Mouse (Mus musculus) hindbrain, embryonic 14.5 days (tissue): ENCODE data around the gene Elk4. TPM values are rescaled to one million over a fixed set of nuclear protein-coding genes. Genes with fewer than 3 reads are reported as not detected.

Source experiments
- ATAC-seq: fragments of 200-750 bp; cut with Nextera tagmentation; 2 replicates; pipeline ENCODE4 v1.8.0; 2017; ENCODE audit warnings: moderate number of reproducible peaks, mild to moderate bottlenecking, moderate TSS enrichment, moderate library complexity; ENCODE audit not compliant: low FRiP score
- DNase-seq: peaks from one replicate; pipeline ENCODE4 v3.0.0-alpha.2; 2015; ENCODE audit warnings: low spot score
- H3K27ac ChIP-seq: fragments of 300-500 bp; sonication (generic); 2 replicates; pipeline ENCODE4 v1.5.1; 2014; ENCODE audit warnings: mild to moderate bottlenecking, moderate library complexity
- H3K27me3 ChIP-seq: fragments of 300-500 bp; sonication (generic); 2 replicates; pipeline ENCODE4 v1.6.1; 2014; ENCODE audit warnings: mild to moderate bottlenecking, low read length, mixed read lengths; ENCODE audit not compliant: control insufficient read depth, insufficient read depth
- H3K36me3 ChIP-seq: fragments of 300-500 bp; sonication (generic); replicated peaks from 2 replicates; pipeline ENCODE4 v1.6.1; 2014; ENCODE audit not compliant: control insufficient read depth, insufficient read depth
- H3K4me1 ChIP-seq: fragments of 300-500 bp; sonication (generic); replicated peaks from 2 replicates; pipeline ENCODE4 v1.6.1; 2014; ENCODE audit warnings: antibody characterized with exemption, low read length, mixed read lengths; ENCODE audit not compliant: control insufficient read depth, insufficient read depth
- H3K4me2 ChIP-seq: fragments of 300-500 bp; sonication (generic); replicated peaks from 2 replicates; pipeline ENCODE4 v1.6.1; 2014; ENCODE audit warnings: mild to moderate bottlenecking, moderate library complexity
- H3K4me3 ChIP-seq: fragments of 300-500 bp; sonication (generic); replicated peaks from 2 replicates; pipeline ENCODE4 v1.5.1; 2014; ENCODE audit warnings: mild to moderate bottlenecking, low read length
- H3K9ac ChIP-seq: fragments of 300-500 bp; sonication (generic); 2 replicates; pipeline ENCODE4 v1.6.1; 2014
- H3K9me3 ChIP-seq: fragments of 300-500 bp; sonication (generic); 2 replicates; pipeline ENCODE4 v1.6.1; 2016; ENCODE audit warnings: low read length; ENCODE audit not compliant: control insufficient read depth
- WGBS: fragments of 180-500 bp; shearing (Covaris S2); extraction: QIAGEN DNeasy Blood & Tissue Kit; methylation state at CpG from one replicate; pipeline ENCODE4 v1.1.7; 2014; 5-methylcytosine and 5-hydroxymethylcytosine counted together
- polyA plus RNA-seq: library from polyadenylated mRNA; unstranded; fragments of >200 nt; fragmentation: Nextera tagmentation; extraction: Ambion mirVana; gene quantifications from 2 replicates; pipeline ENCODE4 v1.2.1, GENCODE M21; 2014

The Elk4 gene
- polyA plus RNA-seq, 1 experiment from 2014 or later, result 14.1 TPM

- ATAC-seq (peak; percentile 88), DNase-seq (peak; percentile 80)
- peak overlapping the region; percentile 94 for H3K4me3 ChIP-seq
- 2% methylated on average over 65 of the region's 72 CpGs for WGBS
- peak overlapping the region; percentile 97 for H3K9ac ChIP-seq
- no peaks in the 10 kb centered on the region for H3K27me3 ChIP-seq
- H3K4me1 ChIP-seq, result peaks cover 22% of the 10 kb centered on the region
- peak overlapping the region; percentile 84 for H3K4me2 ChIP-seq
- no peaks in the 10 kb centered on the region for H3K36me3 ChIP-seq
- H3K27ac ChIP-seq, result peak overlapping the region; percentile 97
- no peaks in the 10 kb centered on the region for H3K9me3 ChIP-seq
These were observed 721 bp downstream of the Elk4 start for GRCm38 (mm10) chr1:132007828-132008827.

- 59% methylated on average over 8 of the region's 8 CpGs for WGBS
- no peak for ATAC-seq
- Histone ChIP-seq H3K9me3 (no peaks in the 10 kb centered on the region), H3K4me2 (peak overlapping the region; percentile 84), H3K27ac (no peak overlapping the region), H3K9ac (peak overlapping the region; percentile 97), H3K27me3 (no peaks in the 10 kb centered on the region), H3K4me1 (peaks cover 22% of the 10 kb centered on the region), H3K4me3 (peak overlapping the region; percentile 94), H3K36me3 (no peaks in the 10 kb centered on the region)
- no peak for DNase-seq
These were observed 1.7 kb downstream of the Elk4 start for GRCm38 (mm10) chr1:132008881-132009644.

DNA sequence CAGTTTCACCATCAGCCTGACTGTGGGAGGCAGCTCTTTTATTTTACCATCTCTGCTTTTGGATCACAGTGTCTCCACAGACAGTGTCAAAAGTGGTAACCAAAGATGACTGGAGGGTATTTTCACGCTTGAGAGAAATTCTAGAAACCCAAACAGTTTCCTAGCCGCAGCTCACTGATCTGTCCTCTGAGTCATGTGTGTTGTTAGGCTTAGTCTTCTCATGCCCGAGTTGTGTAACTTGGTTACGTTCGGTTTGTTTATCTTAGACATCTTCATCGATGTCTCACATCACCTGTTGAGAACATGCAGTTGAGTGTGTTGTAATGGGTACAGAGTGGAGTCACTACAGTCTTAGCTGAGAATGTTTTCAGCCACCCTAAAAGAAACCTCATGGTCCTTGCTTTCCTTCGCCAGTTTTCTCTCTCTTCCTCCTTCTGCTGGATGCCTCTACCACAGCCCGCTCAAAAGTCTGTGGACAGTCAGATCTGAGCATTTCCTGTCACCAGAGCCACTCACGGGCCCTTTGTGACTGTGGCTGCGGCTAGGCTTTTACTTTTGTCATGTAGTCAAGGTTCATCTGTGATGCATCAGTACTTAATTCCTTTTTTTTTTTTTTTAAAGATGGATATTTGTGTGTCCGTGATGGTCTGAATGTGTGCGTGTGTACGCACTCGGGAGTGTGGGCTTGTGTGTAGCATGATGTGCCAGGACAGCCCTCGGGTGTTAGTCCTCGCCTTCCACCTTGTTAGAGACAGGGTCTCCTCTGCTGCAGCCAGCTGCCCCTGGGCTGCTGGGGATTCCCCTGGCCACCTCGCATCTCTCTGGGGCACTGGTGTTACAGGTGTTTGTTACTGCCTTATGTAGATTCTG is 3.5 kb downstream of the Elk4 start:
- no peak overlapping the region for H3K9ac ChIP-seq
- no peak for DNase-seq
- WGBS, result 87% methylated on average over 17 of the region's 17 CpGs
- no peak overlapping the region for H3K4me3 ChIP-seq
- H3K27ac ChIP-seq, result no peak overlapping the region
- peaks cover 9% of the 10 kb centered on the region; the same call in 1 of the 2 replicates for H3K36me3 ChIP-seq
- no peaks in the 10 kb centered on the region for H3K9me3 ChIP-seq
- H3K4me1 ChIP-seq, result peaks cover 22% of the 10 kb centered on the region
- H3K27me3 ChIP-seq, result no peaks in the 10 kb centered on the region
- no peak overlapping the region for H3K4me2 ChIP-seq
- ATAC-seq, result no peak

- Histone ChIP-seq H3K27me3 (no peaks in the 10 kb centered on the region), H3K36me3 (peaks cover 12% of the 10 kb centered on the region), H3K4me2 (no peak overlapping the region), H3K9ac (no peak overlapping the region), H3K4me3 (no peak overlapping the region), H3K4me1 (peaks cover 18% of the 10 kb centered on the region), H3K9me3 (no peaks in the 10 kb centered on the region), H3K27ac (no peak overlapping the region)
- no peak for DNase-seq
- 82% methylated on average over 2 of the region's 2 CpGs for WGBS
- ATAC-seq, result no peak
These were observed 4.4 kb downstream of the Elk4 start for GRCm38 (mm10) chr1:132011785-132012184.

- DNase-seq, result no peak
- no peaks in the 10 kb centered on the region for H3K9me3 ChIP-seq
- no peak for ATAC-seq
- peaks cover 16% of the 10 kb centered on the region for H3K36me3 ChIP-seq
- H3K27me3 ChIP-seq, result no peaks in the 10 kb centered on the region
- peaks cover 16% of the 10 kb centered on the region for H3K4me1 ChIP-seq
- H3K4me3 ChIP-seq, result no peak overlapping the region
- no peak overlapping the region for H3K4me2 ChIP-seq
- H3K27ac ChIP-seq, result no peak overlapping the region
- WGBS, result 82% methylated on average over 8 of the region's 8 CpGs
- no peak overlapping the region for H3K9ac ChIP-seq
These were observed 5.5 kb downstream of the Elk4 start for GRCm38 (mm10) chr1:132012861-132013260.

DNA sequence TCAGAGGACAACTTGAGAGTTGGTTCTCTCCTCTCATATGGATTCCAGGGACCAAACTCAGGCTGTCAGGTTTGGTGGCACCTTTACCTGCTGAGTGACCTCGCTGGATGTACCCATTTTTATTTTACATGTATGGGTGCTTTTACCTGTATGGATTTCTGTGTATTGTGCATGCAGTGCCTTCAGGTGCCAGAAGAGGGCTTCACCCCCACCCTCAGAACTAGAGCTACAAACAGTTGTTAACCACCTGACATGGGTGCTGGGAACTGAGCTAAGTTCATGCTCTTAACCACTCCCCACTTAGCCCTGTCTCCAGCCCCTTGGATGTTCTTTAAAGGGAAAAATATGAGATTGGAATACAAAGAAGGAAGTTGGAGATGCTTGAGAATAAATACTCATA is 7.4 kb downstream of the Elk4 start:
- no peak for DNase-seq
- H3K4me2 ChIP-seq, result no peak overlapping the region

DNA sequence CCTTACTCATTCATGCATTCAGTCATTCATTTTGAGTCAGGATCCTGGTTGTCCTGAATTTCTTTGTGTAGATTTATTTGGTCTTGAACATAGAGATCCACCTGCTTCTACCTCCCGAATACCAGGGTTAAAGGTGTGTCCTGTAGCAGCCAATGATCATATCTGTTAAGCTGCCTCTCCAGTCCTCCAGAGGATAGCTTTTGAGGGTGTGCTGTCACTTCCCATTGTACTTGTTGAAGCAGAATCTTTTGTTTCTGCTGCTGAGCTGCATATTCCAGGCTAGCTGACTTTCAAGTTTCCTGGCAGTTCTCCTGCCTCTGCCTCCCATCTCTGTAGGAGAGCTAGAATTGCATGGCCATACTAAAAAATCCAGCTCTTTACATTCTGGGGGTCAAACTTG is 9.3 kb downstream of the Elk4 start:
- H3K9ac ChIP-seq, result no peak overlapping the region
- 97% methylated on average over 1 of the region's 1 CpGs for WGBS
- no peak overlapping the region for H3K4me2 ChIP-seq
- H3K9me3 ChIP-seq, result no peaks in the 10 kb centered on the region
- no peaks in the 10 kb centered on the region for H3K4me1 ChIP-seq
- ATAC-seq (no peak), DNase-seq (no peak)
- no peaks in the 10 kb centered on the region for H3K27me3 ChIP-seq
- peaks cover 54% of the 10 kb centered on the region for H3K36me3 ChIP-seq
- H3K27ac ChIP-seq, result no peak overlapping the region
- no peak overlapping the region for H3K4me3 ChIP-seq

More for the DNA sequence above, 7.4 kb downstream of the Elk4 start:
- no peak overlapping the region for H3K27ac ChIP-seq
- WGBS, result 90% methylated on average over 1 of the region's 1 CpGs
- peaks cover 35% of the 10 kb centered on the region for H3K36me3 ChIP-seq
- peaks cover 2% of the 10 kb centered on the region; the same call in 1 of the 2 replicates for H3K4me1 ChIP-seq
- ATAC-seq, result no peak
- no peaks in the 10 kb centered on the region for H3K9me3 ChIP-seq
- H3K27me3 ChIP-seq, result no peaks in the 10 kb centered on the region
- H3K4me3 ChIP-seq, result no peak overlapping the region
- H3K9ac ChIP-seq, result no peak overlapping the region

- H3K9ac ChIP-seq, result no peak overlapping the region
- H3K4me1 ChIP-seq, result no peaks in the 10 kb centered on the region
- H3K4me2 ChIP-seq, result no peak overlapping the region
- H3K36me3 ChIP-seq, result peaks cover 85% of the 10 kb centered on the region
- WGBS, result 96% methylated on average over 7 of the region's 7 CpGs
- H3K4me3 ChIP-seq, result no peak overlapping the region
- no peaks in the 10 kb centered on the region for H3K27me3 ChIP-seq
- H3K27ac ChIP-seq, result no peak overlapping the region
- DNase-seq (no peak), ATAC-seq (no peak)
- H3K9me3 ChIP-seq, result no peaks in the 10 kb centered on the region
These were observed 12.5 kb downstream of the Elk4 start for GRCm38 (mm10) chr1:132019876-132020275.
